Mouse (Mus musculus): Measurements from ENCODE around the gene Add1.

Add1 gene

GRCm38 (mm10) chr5:34607100-34607880, 33.8 kb downstream of the Add1 start:
- no peak for DNase-seq (ENCODE audit: low read depth, low spot score)

- DNase-seq (ENCODE audit: low read depth, low spot score): no peak
Measured at GRCm38 (mm10) chr5:34608226-34608625, 34.8 kb downstream of the Add1 start.

- DNase-seq (ENCODE audit: low read depth, low spot score): no peak
Measured at GRCm38 (mm10) chr5:34609966-34610365, 36.5 kb downstream of the Add1 start.

- no peak for DNase-seq (ENCODE audit: low read depth, low spot score)
Measured at GRCm38 (mm10) chr5:34632996-34633395, 59.5 kb downstream of the Add1 start.

- DNase-seq (ENCODE audit: low read depth, low spot score): no peak
Measured at GRCm38 (mm10) chr5:34633641-34634040, 60.2 kb downstream of the Add1 start.

GRCm38 (mm10) chr5:34634746-34635400, 61.4 kb downstream of the Add1 start:
- no peak for DNase-seq (ENCODE audit: low read depth, low spot score)

- DNase-seq (ENCODE audit: low read depth, low spot score): no peak
Measured at GRCm38 (mm10) chr5:34635665-34636192, 62.3 kb downstream of the Add1 start.

- peak; percentile 68 for DNase-seq (ENCODE audit: low read depth, low spot score)
Measured at GRCm38 (mm10) chr5:34636481-34637287, 63.2 kb downstream of the Add1 start, which contains the start of gene Mfsd10. Gene Mfsd10, minus strand, starts transcription at chr5:34637212.

GRCm38 (mm10) chr5:34637591-34638156, 64.2 kb downstream of the Add1 start:
- no peak for DNase-seq (ENCODE audit: low read depth, low spot score)

GRCm38 (mm10) chr5:34641991-34642390, 68.5 kb downstream of the Add1 start:
- DNase-seq (ENCODE audit: low read depth, low spot score): no peak

GRCm38 (mm10) chr5:34642932-34643331, 69.5 kb downstream of the Add1 start:
- DNase-seq (ENCODE audit: low read depth, low spot score): no peak

GRCm38 (mm10) chr5:34647581-34647980, 74.1 kb downstream of the Add1 start:
- DNase-seq (ENCODE audit: low read depth, low spot score): no peak

- no peak for DNase-seq (ENCODE audit: low read depth, low spot score)
Measured at GRCm38 (mm10) chr5:34652961-34653360, 79.5 kb downstream of the Add1 start.

GRCm38 (mm10) chr5:34654881-34655280, 81.4 kb downstream of the Add1 start:
- DNase-seq (ENCODE audit: low read depth, low spot score): no peak

- DNase-seq (ENCODE audit: low read depth, low spot score): no peak
Measured at GRCm38 (mm10) chr5:34657556-34657955, 84.1 kb downstream of the Add1 start.

- peak; percentile 99 for DNase-seq (ENCODE audit: low read depth, low spot score)
Measured at GRCm38 (mm10) chr5:34659686-34660590, 86.5 kb downstream of the Add1 start, which contains the start of the genes Nop14 and Grk4. Gene Nop14, minus strand, starts transcription at chr5:34660148. Gene Grk4, plus strand, starts transcription at chr5:34660379.

GRCm38 (mm10) chr5:34660591-34661130, 87.2 kb downstream of the Add1 start:
- DNase-seq (ENCODE audit: low read depth, low spot score): no peak

GRCm38 (mm10) chr5:34661909-34662308, 88.4 kb downstream of the Add1 start:
- DNase-seq (ENCODE audit: low read depth, low spot score): no peak

GRCm38 (mm10) chr5:34663231-34663630, 89.8 kb downstream of the Add1 start:
- DNase-seq (ENCODE audit: low read depth, low spot score): no peak

GRCm38 (mm10) chr5:34669493-34669892, 96.0 kb downstream of the Add1 start:
- no peak for DNase-seq (ENCODE audit: low read depth, low spot score)

Measured in embryo, embryonic 11.5 days (tissue).